Mouse (Mus musculus): ENCODE measurements around the gene Ano7. TPM values are rescaled to one million over a fixed set of nuclear protein-coding genes. Genes with fewer than 3 reads are reported as not detected.
A peak's percentile ranks its signal among the peaks of the same experiment; 100 is the strongest.

Ano7 gene
- polyA plus RNA-seq (2012; rRNA removed) (4.7 and 4.8 TPM in 2 replicates), polyA plus RNA-seq (2014; fragmentation: Nextera tagmentation; extraction: Ambion mirVana) (1.5 and 2.2 TPM in 2 replicates)

DNA sequence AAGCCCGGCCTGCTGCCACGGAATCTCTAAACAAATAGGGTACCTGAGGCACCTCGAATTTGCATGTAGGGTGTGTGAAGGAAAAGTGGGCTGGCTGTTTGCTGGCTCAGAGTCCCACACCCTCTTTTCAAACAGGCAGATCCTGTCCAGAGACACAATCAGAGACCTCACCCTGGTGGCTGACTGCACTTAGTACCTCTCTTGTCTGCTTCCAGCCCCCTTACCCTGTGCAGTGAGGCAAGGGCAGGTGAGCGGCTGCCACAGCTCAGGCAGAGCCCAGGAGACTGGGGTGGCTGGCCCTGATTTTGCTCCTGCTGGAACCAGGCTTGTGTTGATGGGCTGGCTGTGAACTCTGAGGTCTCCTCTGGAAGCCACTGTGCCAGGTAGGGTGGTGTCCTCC is at the start of gene Ano7:
Gene Ano7, plus strand, starts transcription at position 266 of the 400 bp plus-strand sequence.
- no peak for TF ChIP-seq POLR2A (IDR thresholded peaks at IDR 0.05; ENCODE audit: borderline replicate concordance, extremely low read depth, insufficient read depth, insufficient read length)
- no peak within 1 kb of the TSS for H3K27ac ChIP-seq (replicated peaks; ENCODE audit: low read depth, low read length)
- H3K9ac ChIP-seq (ENCODE audit: low read depth, low read length, severe bottlenecking): no peak within 1 kb of the TSS
- no peaks in the 10 kb centered on the region for H3K27me3 ChIP-seq (ENCODE audit: control insufficient read depth, insufficient read depth, low read length)
- H3K4me1 ChIP-seq (ENCODE audit: control insufficient read depth, insufficient read depth, low read length): no peaks in the 10 kb centered on the region
- H3K4me2 ChIP-seq (replicated peaks; ENCODE audit: low read depth, low read length, severe bottlenecking): no peak within 1 kb of the TSS
- DNase-seq (ENCODE audit: low spot score) (no peak), ATAC-seq (ENCODE audit: low FRiP score, low read depth) (no peak)
- H3K36me3 ChIP-seq (ENCODE audit: control insufficient read depth, insufficient read depth, low read length): no peaks in the 10 kb centered on the region
- H3K4me3 ChIP-seq (replicated peaks; ENCODE audit: low read length): no peak within 1 kb of the TSS
- 63% methylated on average over 4 of the region's 4 CpGs for WGBS
- H3K9me3 ChIP-seq (ENCODE audit: control insufficient read depth, low read length): no peaks in the 10 kb centered on the region

DNA sequence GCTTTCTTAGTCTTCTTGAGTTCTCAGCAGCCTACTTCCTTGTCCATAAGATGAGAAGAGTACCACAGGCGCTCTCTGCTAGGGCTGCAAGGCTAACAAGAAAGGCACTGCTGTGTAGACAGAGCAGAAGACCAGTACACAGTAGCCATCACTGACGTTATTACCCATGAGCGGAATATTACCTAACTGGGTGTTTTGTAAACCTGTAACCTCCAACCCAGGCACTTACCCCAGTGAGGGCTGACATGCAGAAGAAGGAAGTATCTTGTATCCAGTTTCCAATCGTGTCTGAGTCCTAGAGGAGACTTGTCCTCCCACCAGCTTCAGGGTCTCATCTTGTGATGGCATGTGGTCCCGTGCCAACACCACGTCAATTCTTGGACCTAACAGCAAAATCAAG is 49.8 kb upstream of the Ano7 start:
- Histone ChIP-seq H3K4me1 (ENCODE audit: control insufficient read depth, insufficient read depth, low read length) (no peaks in the 10 kb centered on the region), H3K27ac (replicated peaks; ENCODE audit: low read depth, low read length) (no peak overlapping the region), H3K9ac (ENCODE audit: low read depth, low read length, severe bottlenecking) (no peak overlapping the region), H3K9me3 (ENCODE audit: control insufficient read depth, low read length) (no peaks in the 10 kb centered on the region), H3K36me3 (ENCODE audit: control insufficient read depth, insufficient read depth, low read length) (peaks cover 81% of the 10 kb centered on the region), H3K4me2 (replicated peaks; ENCODE audit: low read depth, low read length, severe bottlenecking) (no peak overlapping the region), H3K27me3 (ENCODE audit: control insufficient read depth, insufficient read depth, low read length) (no peaks in the 10 kb centered on the region), H3K4me3 (replicated peaks; ENCODE audit: low read length) (no peak overlapping the region)
- DNase-seq (ENCODE audit: low spot score): no peak
- TF ChIP-seq POLR2A (IDR thresholded peaks at IDR 0.05; ENCODE audit: borderline replicate concordance, extremely low read depth, insufficient read depth, insufficient read length): no peak
- 92% methylated on average over 6 of the region's 6 CpGs for WGBS
- no peak for ATAC-seq (ENCODE audit: low FRiP score, low read depth)

DNA sequence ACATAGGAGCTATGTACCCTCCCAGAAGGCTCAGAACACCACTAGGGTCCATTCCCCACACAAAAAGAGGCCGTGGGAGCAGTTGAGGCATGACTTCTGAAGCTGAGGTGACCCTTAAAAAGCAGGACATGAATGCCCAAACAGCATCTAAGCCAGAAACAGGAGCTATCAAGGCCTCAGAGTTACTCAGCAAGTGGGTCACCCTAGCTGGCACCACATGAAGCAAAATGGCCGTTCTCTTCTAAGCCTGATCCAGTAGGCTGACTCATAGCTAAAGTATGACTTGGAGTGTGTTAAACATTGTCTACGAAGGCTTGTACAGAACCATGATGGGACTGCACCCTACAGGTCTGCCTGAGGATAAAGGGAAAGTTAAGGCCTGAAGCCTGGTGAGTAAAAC is 47.3 kb upstream of the Ano7 start:
- no peak overlapping the region for H3K9ac ChIP-seq (ENCODE audit: low read depth, low read length, severe bottlenecking)
- TF ChIP-seq POLR2A (IDR thresholded peaks at IDR 0.05; ENCODE audit: borderline replicate concordance, extremely low read depth, insufficient read depth, insufficient read length): no peak
- no peaks in the 10 kb centered on the region for H3K9me3 ChIP-seq (ENCODE audit: control insufficient read depth, low read length)
- ATAC-seq (ENCODE audit: low FRiP score, low read depth) (no peak), DNase-seq (ENCODE audit: low spot score) (no peak)
- no peak overlapping the region for H3K4me3 ChIP-seq (replicated peaks; ENCODE audit: low read length)
- H3K27ac ChIP-seq (replicated peaks; ENCODE audit: low read depth, low read length): no peak overlapping the region
- no peaks in the 10 kb centered on the region for H3K4me1 ChIP-seq (ENCODE audit: control insufficient read depth, insufficient read depth, low read length)
- 87% methylated on average over 3 of the region's 3 CpGs for WGBS
- H3K4me2 ChIP-seq (replicated peaks; ENCODE audit: low read depth, low read length, severe bottlenecking): no peak overlapping the region
- no peaks in the 10 kb centered on the region for H3K27me3 ChIP-seq (ENCODE audit: control insufficient read depth, insufficient read depth, low read length)
- peaks cover 69% of the 10 kb centered on the region for H3K36me3 ChIP-seq (ENCODE audit: control insufficient read depth, insufficient read depth, low read length)

GRCm38 (mm10) chr1:93334621-93335020 is 39.1 kb upstream of the Ano7 start:
- H3K4me2 ChIP-seq (replicated peaks; ENCODE audit: low read depth, low read length, severe bottlenecking): no peak overlapping the region
- TF ChIP-seq POLR2A (IDR thresholded peaks at IDR 0.05; ENCODE audit: borderline replicate concordance, extremely low read depth, insufficient read depth, insufficient read length): no peak
- no peak overlapping the region for H3K4me3 ChIP-seq (replicated peaks; ENCODE audit: low read length)
- peak; percentile 13 for DNase-seq (ENCODE audit: low spot score)
- H3K9me3 ChIP-seq (ENCODE audit: control insufficient read depth, low read length): no peaks in the 10 kb centered on the region
- no peaks in the 10 kb centered on the region for H3K27me3 ChIP-seq (ENCODE audit: control insufficient read depth, insufficient read depth, low read length)
- no peaks in the 10 kb centered on the region for H3K4me1 ChIP-seq (ENCODE audit: control insufficient read depth, insufficient read depth, low read length)
- 82% methylated on average over 2 of the region's 2 CpGs for WGBS
- peaks cover 37% of the 10 kb centered on the region for H3K36me3 ChIP-seq (ENCODE audit: control insufficient read depth, insufficient read depth, low read length)
- ATAC-seq (ENCODE audit: low FRiP score, low read depth): no peak
- no peak overlapping the region for H3K9ac ChIP-seq (ENCODE audit: low read depth, low read length, severe bottlenecking)
- no peak overlapping the region for H3K27ac ChIP-seq (replicated peaks; ENCODE audit: low read depth, low read length)

DNA sequence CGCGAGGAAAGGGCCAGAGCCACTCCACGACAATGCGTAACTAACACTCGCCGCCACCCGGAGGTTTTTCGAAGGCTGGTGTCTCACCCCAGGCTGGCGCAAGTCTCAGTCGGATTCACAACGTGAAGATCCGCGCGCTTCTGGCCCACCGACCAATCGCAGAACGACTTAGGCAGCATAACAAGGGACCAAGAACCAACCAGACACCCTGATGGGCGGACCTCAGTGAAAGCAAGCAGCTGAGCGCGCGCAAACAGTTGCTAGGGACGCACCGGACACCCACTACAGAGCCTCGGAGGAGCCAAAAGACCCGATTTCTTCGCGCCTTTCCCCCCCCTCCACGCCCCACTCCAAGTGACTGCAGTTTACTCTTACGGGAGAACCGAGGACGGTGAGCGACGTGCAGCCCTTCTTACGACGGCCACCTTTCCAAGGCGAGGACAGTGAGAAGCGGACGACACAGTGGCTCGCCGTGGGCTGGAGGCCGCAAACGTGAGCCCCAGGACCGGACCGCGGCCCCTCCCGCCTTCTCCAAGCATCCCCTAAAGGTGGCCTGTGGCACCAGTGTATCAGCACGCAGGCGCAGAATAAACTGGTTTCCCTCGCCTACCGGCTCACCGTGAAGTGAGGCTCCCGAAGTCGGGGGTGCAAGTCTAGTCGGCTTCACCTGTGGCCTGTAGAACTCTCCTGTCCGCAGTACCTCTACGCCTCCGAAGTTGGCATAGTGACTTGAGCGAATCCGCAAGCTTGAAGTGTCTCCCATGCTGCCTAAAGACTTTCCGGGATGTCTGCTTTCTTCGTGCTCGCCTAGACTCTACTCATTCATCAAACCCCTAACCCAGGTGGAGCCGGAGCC is 30.9 kb upstream of the Ano7 start, which contains the start of the genes Ppp1r7 and Pask:
Gene Ppp1r7, plus strand, starts transcription at position 207 of the 856 bp plus-strand sequence.
Gene Pask, minus strand, starts transcription at position 835 of the 856 bp plus-strand sequence.
- ATAC-seq (ENCODE audit: low FRiP score, low read depth) (peak; percentile 93), DNase-seq (ENCODE audit: low spot score) (peak; percentile 99)
- H3K4me2 ChIP-seq (replicated peaks; ENCODE audit: low read depth, low read length, severe bottlenecking): peak within 1 kb of the TSS; percentile 82
- peaks cover 8% of the 10 kb centered on the region for H3K4me1 ChIP-seq (ENCODE audit: control insufficient read depth, insufficient read depth, low read length)
- no peak for TF ChIP-seq POLR2A (IDR thresholded peaks at IDR 0.05; ENCODE audit: borderline replicate concordance, extremely low read depth, insufficient read depth, insufficient read length)
- H3K9ac ChIP-seq (ENCODE audit: low read depth, low read length, severe bottlenecking): peak within 1 kb of the TSS; percentile 82
- H3K27me3 ChIP-seq (ENCODE audit: control insufficient read depth, insufficient read depth, low read length): no peaks in the 10 kb centered on the region
- under 1% methylated on average over 54 of the region's 63 CpGs for WGBS
- no peaks in the 10 kb centered on the region for H3K9me3 ChIP-seq (ENCODE audit: control insufficient read depth, low read length)
- peak within 1 kb of the TSS; percentile 68 for H3K27ac ChIP-seq (replicated peaks; ENCODE audit: low read depth, low read length)
- peak within 1 kb of the TSS; percentile 85 for H3K4me3 ChIP-seq (replicated peaks; ENCODE audit: low read length)
- H3K36me3 ChIP-seq (ENCODE audit: control insufficient read depth, insufficient read depth, low read length): peaks cover 7% of the 10 kb centered on the region
